38 mouse cellular contexts compared by ENCODE assay signal in genomic region chr10:58210514-58210913, GRCm38 (mm10). TPM values are rescaled to one million over a fixed set of nuclear protein-coding genes. Genes with fewer than 3 reads are reported as not detected.
"Had no signal": no experiment of that assay in that cellular context is flagged by ENCODE, and none has a peak within 500 bp of the region (broad histone marks: within the 10 kb centered on the region; RNA-seq: fewer than 3 reads in every experiment).

No protein-coding gene starts in this region.

- H3K9ac ChIP-seq: embryonic facial prominence, embryonic 12.5 days; embryonic facial prominence, embryonic 13.5 days; embryonic facial prominence, embryonic 15.5 days; forebrain, embryonic 12.5 days; forebrain, embryonic 13.5 days; forebrain, embryonic 15.5 days; forebrain, postnatal 0 days had no signal

- H3K4me3 ChIP-seq: embryonic facial prominence, embryonic 10.5 days; embryonic facial prominence, embryonic 12.5 days; embryonic facial prominence, embryonic 13.5 days; embryonic facial prominence, embryonic 15.5 days; erythroblast, embryonic 14.5 days; forebrain, embryonic 10.5 days; forebrain, embryonic 12.5 days; forebrain, embryonic 13.5 days; forebrain, embryonic 15.5 days; gastrocnemius, adult 2 months had no signal

- H3K4me1 ChIP-seq: embryonic facial prominence, embryonic 10.5 days; embryonic facial prominence, embryonic 12.5 days; embryonic facial prominence, embryonic 13.5 days; embryonic facial prominence, embryonic 15.5 days; forebrain, embryonic 10.5 days; forebrain, embryonic 12.5 days; forebrain, embryonic 13.5 days; forebrain, embryonic 15.5 days had no signal

- ATAC-seq: forebrain, embryonic 13.5 days; forebrain, embryonic 14.5 days; forebrain, embryonic 15.5 days; forebrain, embryonic 16.5 days; forebrain, postnatal 0 days had no signal

- H3K36me3 ChIP-seq: embryonic facial prominence, embryonic 10.5 days; embryonic facial prominence, embryonic 12.5 days; embryonic facial prominence, embryonic 13.5 days; embryonic facial prominence, embryonic 15.5 days; forebrain, embryonic 10.5 days; forebrain, embryonic 12.5 days; forebrain, embryonic 15.5 days had no signal

- H3K27me3 ChIP-seq: embryonic facial prominence, embryonic 12.5 days; embryonic facial prominence, embryonic 13.5 days; embryonic facial prominence, embryonic 15.5 days; forebrain, embryonic 12.5 days; forebrain, embryonic 13.5 days; forebrain, embryonic 15.5 days had no signal

- DNase-seq: cerebellum, adult 18-20 months; cerebellum, adult 2 months; cerebellum, adult 8-10 months; cerebellum, adult 9-10 months; cerebellum, adult 9-11 months; cerebellum, postnatal 10 days; cerebellum, postnatal 14 days; cerebellum, postnatal 25 days; cerebellum, postnatal 36 days; embryo, embryonic 11 days; forebrain, postnatal 0 days; gastrocnemius, adult 2 months; gastrocnemius, postnatal 10 days; gastrocnemius, postnatal 14 days; gastrocnemius, postnatal 25 days; gastrocnemius, postnatal 36 days; heart, adult 18-20 months had no signal

- H3K27ac ChIP-seq: embryonic facial prominence, embryonic 10.5 days; embryonic facial prominence, embryonic 12.5 days; embryonic facial prominence, embryonic 13.5 days; embryonic facial prominence, embryonic 15.5 days; forebrain, embryonic 10.5 days; forebrain, embryonic 12.5 days; forebrain, embryonic 13.5 days; forebrain, embryonic 15.5 days; gastrocnemius, adult 2 months had no signal

RNA-seq across cellular contexts. Expression of gene AW822073, which starts 14.2 kb away (rescaled TPM):
- total RNA-seq: common myeloid progenitor, adult 5-6 weeks; forebrain, postnatal 0 days; gastrocnemius, adult 18-20 months; gastrocnemius, adult 2 months; gastrocnemius, adult 8-10 months; gastrocnemius, postnatal 10 days; gastrocnemius, postnatal 14 days; gastrocnemius, postnatal 25 days; gastrocnemius, postnatal 36 days; gastrocnemius, postnatal 4 days; heart, adult 18-20 months had no signal
- polyA plus RNA-seq: cerebellum, adult 2 months; cortical plate, adult 2 months; embryonic facial prominence, embryonic 10.5 days; embryonic facial prominence, embryonic 11.5 days; embryonic facial prominence, embryonic 12.5 days; embryonic facial prominence, embryonic 13.5 days; embryonic facial prominence, embryonic 14.5 days; embryonic facial prominence, embryonic 15.5 days; erythroblast, embryonic 14.5 days; forebrain, embryonic 10.5 days; forebrain, embryonic 11.5 days; forebrain, embryonic 12.5 days; forebrain, embryonic 13.5 days; forebrain, embryonic 14.5 days; forebrain, embryonic 15.5 days; forebrain, embryonic 16.5 days; forebrain, postnatal 0 days; gonadal fat pad, adult 2 months had no signal

RNA-seq across cellular contexts. Expression of gene Duxf3, which starts 22.0 kb away (rescaled TPM):
- total RNA-seq: common myeloid progenitor, adult 5-6 weeks; gastrocnemius, adult 18-20 months; gastrocnemius, adult 2 months; gastrocnemius, adult 8-10 months; gastrocnemius, postnatal 10 days; gastrocnemius, postnatal 14 days; gastrocnemius, postnatal 25 days; gastrocnemius, postnatal 36 days; gastrocnemius, postnatal 4 days; granulocyte monocyte progenitor cell, adult 5-6 weeks; heart, adult 18-20 months had no signal
- polyA plus RNA-seq: cerebellum, adult 2 months; embryonic facial prominence, embryonic 10.5 days; embryonic facial prominence, embryonic 11.5 days; embryonic facial prominence, embryonic 12.5 days; embryonic facial prominence, embryonic 13.5 days; embryonic facial prominence, embryonic 14.5 days; embryonic facial prominence, embryonic 15.5 days; erythroblast, embryonic 14.5 days; forebrain, embryonic 10.5 days; forebrain, embryonic 11.5 days; forebrain, embryonic 12.5 days; forebrain, embryonic 13.5 days; forebrain, embryonic 14.5 days; forebrain, embryonic 15.5 days; forebrain, embryonic 16.5 days; forebrain, postnatal 0 days; gonadal fat pad, adult 2 months had no signal

RNA-seq across cellular contexts. Expression of gene Gm4981, which starts 26.0 kb away (rescaled TPM):
- total RNA-seq: common myeloid progenitor, adult 5-6 weeks; forebrain, postnatal 0 days; gastrocnemius, adult 18-20 months; gastrocnemius, adult 2 months; gastrocnemius, adult 8-10 months; gastrocnemius, postnatal 10 days; gastrocnemius, postnatal 14 days; gastrocnemius, postnatal 25 days; gastrocnemius, postnatal 36 days; gastrocnemius, postnatal 4 days; granulocyte monocyte progenitor cell, adult 5-6 weeks; heart, adult 18-20 months had no signal
- polyA plus RNA-seq: cerebellum, adult 2 months; embryonic facial prominence, embryonic 10.5 days; embryonic facial prominence, embryonic 11.5 days; embryonic facial prominence, embryonic 12.5 days; embryonic facial prominence, embryonic 13.5 days; embryonic facial prominence, embryonic 14.5 days; embryonic facial prominence, embryonic 15.5 days; erythroblast, embryonic 14.5 days; forebrain, embryonic 10.5 days; forebrain, embryonic 11.5 days; forebrain, embryonic 12.5 days; forebrain, embryonic 13.5 days; forebrain, embryonic 14.5 days; forebrain, embryonic 15.5 days; forebrain, embryonic 16.5 days; forebrain, postnatal 0 days; gonadal fat pad, adult 2 months had no signal
